Mouse (Mus musculus) neural tube, embryonic 11.5 days (tissue): ENCODE data around the gene Hsf3. TPM values are rescaled to one million over a fixed set of nuclear protein-coding genes. Genes with fewer than 3 reads are reported as not detected.

Experiments used
- ATAC-seq: fragments of 200-750 bp; cut with Nextera tagmentation; 2 replicates; pipeline ENCODE4 v1.8.0; 2017; ENCODE audit warnings: moderate number of reproducible peaks, mild to moderate bottlenecking, moderate TSS enrichment, moderate library complexity; ENCODE audit not compliant: insufficient read depth, low FRiP score, low TSS enrichment
- DNase-seq: peaks from one replicate; pipeline ENCODE4 v3.0.0-alpha.2; 2015; ENCODE audit warnings: low spot score
- H3K27ac ChIP-seq: fragments of 300-500 bp; sonication (generic); 2 replicates; pipeline ENCODE4 v1.5.1; 2014; ENCODE audit warnings: low read depth, mild to moderate bottlenecking, low read length
- H3K27me3 ChIP-seq: fragments of 300-500 bp; sonication (generic); 2 replicates; pipeline ENCODE4 v1.6.1; 2014; ENCODE audit warnings: mild to moderate bottlenecking, low read length, mixed read lengths; ENCODE audit not compliant: control insufficient read depth, insufficient read depth
- H3K36me3 ChIP-seq: fragments of 300-500 bp; sonication (generic); 2 replicates; pipeline ENCODE4 v1.6.1; 2014; ENCODE audit warnings: mild to moderate bottlenecking, low read length, moderate library complexity, mixed read lengths; ENCODE audit not compliant: control insufficient read depth, insufficient read depth
- H3K4me1 ChIP-seq: fragments of 300-500 bp; sonication (generic); 2 replicates; pipeline ENCODE4 v1.6.1; 2014; ENCODE audit warnings: low read length, mixed read lengths; ENCODE audit not compliant: control insufficient read depth, insufficient read depth
- H3K4me2 ChIP-seq: fragments of 300-500 bp; sonication (generic); 2 replicates; pipeline ENCODE4 v1.6.1; 2014; ENCODE audit warnings: low read depth, mild to moderate bottlenecking, moderate library complexity
- H3K4me3 ChIP-seq: fragments of 300-500 bp; sonication (generic); 2 replicates; pipeline ENCODE4 v1.5.1; 2014; ENCODE audit warnings: low read depth, low read length
- H3K9ac ChIP-seq: fragments of 300-500 bp; sonication (generic); 2 replicates; pipeline ENCODE4 v1.6.1; 2014; ENCODE audit warnings: mild to moderate bottlenecking, low read length
- H3K9me3 ChIP-seq: fragments of 300-500 bp; sonication (generic); 2 replicates; pipeline ENCODE4 v1.6.1; 2016; ENCODE audit warnings: low read length; ENCODE audit not compliant: control insufficient read depth
- WGBS: fragments of 180-500 bp; shearing (Covaris S2); extraction: QIAGEN DNeasy Blood & Tissue Kit; methylation state at CpG from one replicate; pipeline ENCODE4 v1.1.7; 2014; 5-methylcytosine and 5-hydroxymethylcytosine counted together
- polyA plus RNA-seq: library from polyadenylated mRNA; unstranded; fragments of >200 nt; fragmentation: Nextera tagmentation; extraction: Ambion mirVana; gene quantifications from 2 replicates; pipeline ENCODE4 v1.2.1, GENCODE M21; 2014

Gene Hsf3
- polyA plus RNA-seq, 1 experiment from 2014 or later: not detected

DNA sequence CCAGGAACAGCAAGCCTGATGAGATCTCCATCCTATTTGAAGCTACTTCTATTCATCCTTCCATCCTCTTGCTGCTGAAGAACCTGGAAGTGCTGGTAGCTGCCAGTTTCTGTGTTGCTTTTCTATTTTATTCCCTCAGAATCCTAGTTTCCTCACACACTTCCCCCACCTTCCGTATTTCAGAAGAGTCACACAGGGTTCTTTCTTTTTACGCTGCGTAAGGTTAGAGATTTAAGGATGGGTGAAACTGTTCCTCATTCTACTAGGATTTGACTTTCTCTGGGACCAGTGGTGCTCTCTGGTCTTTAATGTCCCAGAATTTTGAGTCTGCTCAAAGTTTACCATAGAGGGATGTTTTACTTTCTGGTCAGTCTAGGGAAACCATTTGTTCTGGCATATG lies 162.8 kb downstream of the Hsf3 start, which contains the start of gene Vsig4:
TSS of gene Vsig4 (minus strand) at position 101 of the 400 bp plus-strand sequence.
- Histone ChIP-seq H3K27ac (no peak within 1 kb of the TSS), H3K9me3 (no peaks in the 10 kb centered on the region), H3K4me3 (no peak within 1 kb of the TSS), H3K9ac (no peak within 1 kb of the TSS), H3K27me3 (no peaks in the 10 kb centered on the region), H3K4me1 (no peaks in the 10 kb centered on the region), H3K36me3 (no peaks in the 10 kb centered on the region), H3K4me2 (no peak within 1 kb of the TSS)
- WGBS: 89% methylated on average over 3 of the region's 3 CpGs
- ATAC-seq: no peak
- DNase-seq: no peak

GRCm38 (mm10) chrX:96256509-96256908 lies 199.6 kb downstream of the Hsf3 start:
- no peak overlapping the region for H3K9ac ChIP-seq
- no peaks in the 10 kb centered on the region for H3K9me3 ChIP-seq
- H3K36me3 ChIP-seq: no peaks in the 10 kb centered on the region
- no peak overlapping the region for H3K27ac ChIP-seq
- H3K4me3 ChIP-seq: no peak overlapping the region
- ATAC-seq (no peak), DNase-seq (no peak)
- H3K4me2 ChIP-seq: no peak overlapping the region
- H3K4me1 ChIP-seq: no peaks in the 10 kb centered on the region
- H3K27me3 ChIP-seq: no peaks in the 10 kb centered on the region

Other genes starting within 250 kb of the Hsf3 start
- not detected in 2 replicates for gene Vsig4, start 162.9 kb downstream of the Hsf3 start, polyA plus RNA-seq
- 12.2 and 12.9 TPM in 2 replicates for gene Heph, start 935 bp downstream of the Hsf3 start, polyA plus RNA-seq